Mouse (Mus musculus): Measurements from ENCODE around the gene Myocd. TPM values are rescaled to one million over a fixed set of nuclear protein-coding genes. Genes with fewer than 3 reads are reported as not detected.

Myocd gene
- polyA plus RNA-seq, 1 experiment from 2014 or later, result 1.6 TPM

Other genes with a start within 250 kb of the Myocd start
- gene 1700086D15Rik, start 110.1 kb downstream of the Myocd start, polyA plus RNA-seq (2016; fragmentation: Nextera tagmentation; extraction: Ambion mirVana), result 0.11 TPM in 1 of 2 replicates, not detected in the other
- gene Arhgap44, start 107.0 kb downstream of the Myocd start, polyA plus RNA-seq (2016; fragmentation: Nextera tagmentation; extraction: Ambion mirVana), result 3.8 and 4.5 TPM in 2 replicates